Mouse (Mus musculus) MEL (cell line): ENCODE results near the gene Asrgl1. TPM values are rescaled to one million over a fixed set of nuclear protein-coding genes. Genes with fewer than 3 reads are reported as not detected.

Experiments
- DNase-seq: peaks from one replicate; pipeline ENCODE4 v3.0.0; 2011; ENCODE audit warnings: low read depth, low spot score
- H3K27ac ChIP-seq: 2 replicates; pipeline ENCODE4 v1.5.1; 2012; ENCODE audit warnings: low read depth, mild to moderate bottlenecking, control low read depth, low read length, moderate library complexity; ENCODE audit not compliant: control insufficient read depth
- H3K27me3 ChIP-seq, 2 experiments: fragments of 150-350 bp in 1 of 2; sonication (generic) in 1 of 2; 2 replicates each; pipeline ENCODE4 v1.6.1; 2012; ENCODE audit warnings: low read length in 2 of 2, mild to moderate bottlenecking in 2 of 2, improper control_type of control experiment in 1 of 2, moderate library complexity in 1 of 2; ENCODE audit not compliant: insufficient read depth in 2 of 2, control insufficient read depth in 1 of 2
- H3K36me3 ChIP-seq, 2 experiments: 2 replicates each; pipeline ENCODE4 v1.6.1; 2012 to 2014; ENCODE audit warnings: low read length in 2 of 2, improper control_type of control experiment in 1 of 2, inconsistent platforms in 1 of 2, mild to moderate bottlenecking in 1 of 2; ENCODE audit not compliant: insufficient read depth in 2 of 2, control insufficient read depth in 1 of 2
- H3K4me1 ChIP-seq, 2 experiments: fragments of 150-350 bp in 1 of 2; sonication (generic) in 1 of 2; 2 replicates each; pipeline ENCODE4 v1.6.1; 2012; ENCODE audit warnings: low read length in 2 of 2, improper control_type of control experiment in 1 of 2, mild to moderate bottlenecking in 1 of 2; ENCODE audit not compliant: insufficient read depth in 2 of 2, control insufficient read depth in 1 of 2
- H3K4me3 ChIP-seq, 2 experiments: fragments of 150-350 bp in 1 of 2; sonication (generic) in 1 of 2; 2 replicates each; pipeline ENCODE4 v1.5.1; 2012; ENCODE audit warnings: low read depth in 2 of 2, low read length in 2 of 2, mild to moderate bottlenecking in 2 of 2, moderate library complexity in 2 of 2, control low read depth in 1 of 2, improper control_type of control experiment in 1 of 2; ENCODE audit not compliant: control insufficient read depth in 1 of 2, insufficient read depth in 1 of 2
- H3K79me2 ChIP-seq: 2 replicates; pipeline ENCODE4 v1.6.1; 2012; ENCODE audit warnings: mild to moderate bottlenecking, low read length, moderate library complexity; ENCODE audit not compliant: control insufficient read depth, poor library complexity, insufficient read depth
- H3K9ac ChIP-seq: 2 replicates; pipeline ENCODE4 v1.6.1; 2012; ENCODE audit warnings: low read depth, mild to moderate bottlenecking, control low read depth, low read length, moderate library complexity; ENCODE audit not compliant: control insufficient read depth, poor library complexity, severe bottlenecking
- H3K9me3 ChIP-seq: fragments of 150-350 bp; sonication (generic); replicated peaks from 2 replicates; pipeline ENCODE4 v1.6.1; 2012; ENCODE audit warnings: mild to moderate bottlenecking, low read length, improper control_type of control experiment, moderate library complexity; ENCODE audit not compliant: insufficient read depth
- CHD1 ChIP-seq: IDR thresholded peaks from 2 replicates; pipeline ENCODE4 v1.6.1; 2012; ENCODE audit warnings: low read depth, mild to moderate bottlenecking, inconsistent platforms, low read length, improper control_type of control experiment
- CTCF ChIP-seq, 3 experiments: IDR thresholded peaks in 2 of 3; conservative IDR thresholded peaks in 1 of 3; 2 replicates each; pipeline ENCODE4 v1.5.1; 2011 to 2012; ENCODE audit warnings: low read length in 3 of 3, low read depth in 2 of 3, mild to moderate bottlenecking in 2 of 3, improper control_type of control experiment in 1 of 3, inconsistent platforms in 1 of 3, mixed read lengths in 1 of 3, moderate library complexity in 1 of 3; ENCODE audit not compliant: control insufficient read depth in 1 of 3, insufficient read depth in 1 of 3, poor library complexity in 1 of 3, severe bottlenecking in 1 of 3
- E2F4 ChIP-seq: IDR thresholded peaks from 2 replicates; pipeline ENCODE4 v1.6.1; 2011; ENCODE audit warnings: low read depth, low read length, improper control_type of control experiment, borderline replicate concordance
- EP300 ChIP-seq, 2 experiments: IDR thresholded peaks; 2 replicates each; pipeline ENCODE4 v1.6.1; 2011; ENCODE audit warnings: improper control_type of control experiment in 2 of 2, low read length in 2 of 2, low read depth in 1 of 2, mild to moderate bottlenecking in 1 of 2
- ETS1 ChIP-seq: IDR thresholded peaks from 2 replicates; pipeline ENCODE4 v1.6.1; 2012; ENCODE audit warnings: low read depth, mild to moderate bottlenecking, inconsistent platforms, low read length, improper control_type of control experiment, moderate library complexity
- GATA1 ChIP-seq: IDR thresholded peaks from 2 replicates; pipeline ENCODE4 v1.6.1; 2011; ENCODE audit warnings: low read depth, low read length, improper control_type of control experiment
- KAT2A ChIP-seq: conservative IDR thresholded peaks from 2 replicates; pipeline ENCODE4 v1.6.1; 2012; ENCODE audit warnings: low read depth, low read length, improper control_type of control experiment, inconsistent platforms
- MAFK ChIP-seq: IDR thresholded peaks from 2 replicates; pipeline ENCODE4 v1.6.1; 2011; ENCODE audit warnings: low read depth, mild to moderate bottlenecking, low read length, improper control_type of control experiment, borderline replicate concordance
- MEF2A ChIP-seq: IDR thresholded peaks from 2 replicates; pipeline ENCODE4 v1.6.1; 2014; ENCODE audit warnings: low read depth, mild to moderate bottlenecking, inconsistent platforms, low read length, improper control_type of control experiment; ENCODE audit not compliant: poor library complexity, insufficient replicate concordance, severe bottlenecking; ENCODE audit errors: extremely low read depth
- MYB ChIP-seq: IDR thresholded peaks from 2 replicates; pipeline ENCODE4 v1.6.1; 2011; ENCODE audit warnings: mild to moderate bottlenecking, low read depth, low read length, improper control_type of control experiment
- MYC ChIP-seq: IDR thresholded peaks from 2 replicates; pipeline ENCODE4 v1.6.1; 2011; ENCODE audit warnings: low read depth, mild to moderate bottlenecking, low read length, improper control_type of control experiment, moderate library complexity
- NRF1 ChIP-seq: IDR thresholded peaks from 2 replicates; pipeline ENCODE4 v1.6.1; 2014; ENCODE audit warnings: low read depth, mild to moderate bottlenecking, inconsistent platforms, low read length, improper control_type of control experiment, moderate library complexity; ENCODE audit not compliant: poor library complexity, insufficient read depth, severe bottlenecking
- POLR2A ChIP-seq, 2 experiments: IDR thresholded peaks; 2 replicates each; pipeline ENCODE4 v1.6.1; 2011 to 2012; ENCODE audit warnings: low read length in 2 of 2, mild to moderate bottlenecking in 2 of 2, control low read depth in 1 of 2, improper control_type of control experiment in 1 of 2, low read depth in 1 of 2, moderate library complexity in 1 of 2; ENCODE audit not compliant: control insufficient read depth in 1 of 2, insufficient read depth in 1 of 2, poor library complexity in 1 of 2
- POLR2AphosphoS2 ChIP-seq: IDR thresholded peaks from 2 replicates; pipeline ENCODE4 v1.6.1; 2011; ENCODE audit warnings: low read length, improper control_type of control experiment
- POLR2AphosphoS5 ChIP-seq: IDR thresholded peaks from 2 replicates; pipeline ENCODE4 v1.6.1; 2012; ENCODE audit warnings: low read depth, borderline replicate concordance, mild to moderate bottlenecking, inconsistent platforms, low read length, moderate library complexity, mixed read lengths
- SIN3A ChIP-seq: IDR thresholded peaks from 2 replicates; pipeline ENCODE4 v1.6.1; 2012; ENCODE audit warnings: low read length, improper control_type of control experiment, inconsistent platforms
- SMC3 ChIP-seq: IDR thresholded peaks from 2 replicates; pipeline ENCODE4 v1.6.1; 2011; ENCODE audit warnings: low read depth, low read length, improper control_type of control experiment
- TBP ChIP-seq: IDR thresholded peaks from 2 replicates; pipeline ENCODE4 v1.8.0; 2011; ENCODE audit warnings: low read depth, low read length, improper control_type of control experiment
- UBTF ChIP-seq: IDR thresholded peaks from 2 replicates; pipeline ENCODE4 v1.6.1; 2012; ENCODE audit warnings: low read depth, mild to moderate bottlenecking, inconsistent platforms, low read length, improper control_type of control experiment, moderate library complexity, borderline replicate concordance; ENCODE audit not compliant: insufficient read depth
- USF1 ChIP-seq: IDR thresholded peaks from 2 replicates; pipeline ENCODE4 v1.6.1; 2014; ENCODE audit warnings: low read depth, mild to moderate bottlenecking, inconsistent platforms, low read length, improper control_type of control experiment, moderate library complexity
- USF2 ChIP-seq, 2 experiments: IDR thresholded peaks; 2 replicates each; pipeline ENCODE4 v1.6.1; 2011 to 2012; ENCODE audit warnings: improper control_type of control experiment in 2 of 2, low read length in 2 of 2, borderline replicate concordance in 1 of 2, inconsistent platforms in 1 of 2, low read depth in 1 of 2, mild to moderate bottlenecking in 1 of 2; ENCODE audit not compliant: insufficient read depth in 1 of 2
- ZKSCAN1 ChIP-seq: IDR thresholded peaks from 2 replicates; pipeline ENCODE4 v1.6.1; 2012; ENCODE audit warnings: low read depth, mild to moderate bottlenecking, inconsistent platforms, low read length, improper control_type of control experiment, moderate library complexity
- ZMIZ1 ChIP-seq: IDR thresholded peaks from 2 replicates; pipeline ENCODE4 v1.6.1; 2012; ENCODE audit warnings: low read depth, mild to moderate bottlenecking, inconsistent platforms, low read length, improper control_type of control experiment, moderate library complexity
- ZNF384 ChIP-seq: IDR thresholded peaks from 2 replicates; pipeline ENCODE4 v1.6.1; 2012; ENCODE audit warnings: low read depth, mild to moderate bottlenecking, inconsistent platforms, low read length, improper control_type of control experiment
- polyA plus RNA-seq, 2 experiments: library from polyadenylated mRNA; stranded (reverse) in 1 of 2; unstranded in 1 of 2; fragments of >175 nt in 1 of 2; fragments of >200 nt in 1 of 2; gene quantifications; 2 replicates each; pipeline versions ENCODE4 v1.2.1 to v1.2.4; 2012; ENCODE audit warnings: low replicate concordance in 2 of 2, low read depth in 1 of 2; ENCODE audit not compliant: insufficient read length in 2 of 2, insufficient read depth in 1 of 2, missing spikeins in 1 of 2
- total RNA-seq: library from RNA; depleted of rRNA; stranded (reverse); fragments of 300-350 nt; gene quantifications from 2 replicates; pipeline ENCODE4 v1.2.3, GENCODE M21; 2012

Gene Asrgl1
- total and polyA plus RNA-seq, 3 experiments = 24.5 to 63.9 TPM; not detected in 1

DNA sequence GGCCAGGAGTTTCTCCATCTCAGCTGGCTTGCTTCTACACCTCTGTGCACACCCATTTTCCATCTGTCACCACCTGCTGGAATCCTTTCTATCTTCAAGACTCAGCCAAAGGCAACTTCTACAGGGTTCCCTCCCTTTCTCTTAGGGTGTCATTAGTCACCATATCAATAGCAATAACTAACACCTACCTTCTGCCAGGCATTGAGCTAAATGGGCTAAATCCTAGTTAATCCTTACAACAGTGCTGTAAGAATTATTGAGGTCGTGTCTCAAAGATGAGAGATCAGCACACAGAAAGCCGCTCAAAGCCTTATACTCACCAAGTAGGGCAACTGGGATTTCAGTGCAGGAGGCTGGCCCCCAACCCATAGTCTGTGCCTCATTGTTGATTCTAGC is 34.4 kb downstream of the Asrgl1 start:
- Histone ChIP-seq H3K9ac (no peak overlapping the region), H3K4me3 (no peak overlapping the region), H3K27ac (no peak overlapping the region), H3K79me2 (no peaks in the 10 kb centered on the region)
- no peak for DNase-seq
- TF ChIP-seq MEF2A = no peak
- TF ChIP-seq, all 39 proteins: peak for 0
- Histone ChIP-seq H3K27me3 (peaks cover 0 to 4% of the 10 kb centered on the region in 2 experiments; a peak in 2 of 4 replicates), H3K4me1 (no peaks in the 10 kb centered on the region), H3K9me3 (no peaks in the 10 kb centered on the region), H3K36me3 (no peaks in the 10 kb centered on the region)

DNA sequence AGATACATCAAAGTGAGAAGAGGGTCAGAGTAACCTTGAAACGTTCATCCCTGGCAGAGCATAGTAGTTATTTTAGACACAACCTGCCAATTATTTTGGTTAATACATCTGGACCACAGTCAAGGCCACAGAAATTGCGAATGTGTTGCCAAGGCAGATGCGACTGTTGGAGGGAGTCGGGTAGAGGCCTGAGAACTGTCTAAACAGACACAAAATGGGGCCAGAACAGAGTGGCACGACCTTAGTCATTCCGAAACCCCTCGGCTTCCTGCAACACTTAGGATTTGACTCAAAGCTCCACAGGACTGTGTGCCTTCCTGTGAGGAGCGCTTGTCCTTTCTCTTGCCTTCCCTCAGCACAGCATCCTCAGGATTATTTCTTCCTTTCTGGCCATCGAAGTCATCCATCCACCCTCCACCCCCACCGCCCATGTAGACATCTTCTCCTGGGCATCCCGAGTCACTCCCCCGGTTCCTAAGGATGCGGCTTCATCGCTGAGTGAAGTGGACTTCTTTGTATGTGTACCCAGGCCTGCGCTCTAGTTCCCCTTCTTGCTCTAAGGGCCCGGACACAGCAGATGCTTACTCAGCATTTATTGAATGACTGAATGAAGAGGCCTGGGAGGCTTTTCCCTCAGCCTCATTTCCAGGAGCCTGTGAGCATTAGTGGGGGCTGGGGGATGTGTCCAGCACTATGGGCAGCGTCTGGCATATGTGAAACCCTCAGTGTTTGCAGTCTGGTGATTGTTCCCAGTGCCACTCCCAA is 35.0 kb downstream of the Asrgl1 start:
- Histone ChIP-seq H3K9ac (no peak overlapping the region), H3K79me2 (no peaks in the 10 kb centered on the region), H3K27ac (no peak overlapping the region), H3K4me1 (no peaks in the 10 kb centered on the region), H3K27me3 (peaks cover 0 to 4% of the 10 kb centered on the region in 2 experiments; a peak in 2 of 4 replicates), H3K36me3 (no peaks in the 10 kb centered on the region), H3K4me3 (no peak overlapping the region), H3K9me3 (no peaks in the 10 kb centered on the region)
- DNase-seq = no peak
- TF ChIP-seq UBTF = no peak
- TF ChIP-seq USF1 = no peak
- TF ChIP-seq SMC3 = no peak
- TF ChIP-seq USF2 (IDR thresholded peaks at IDR 0.05; ENCODE audit: borderline replicate concordance in 1 of 2, insufficient read depth in 1 of 2, low read depth in 1 of 2, low read length in 2 of 2) = no peak
- peak; percentile 84 for TF ChIP-seq MAFK

GRCm38 (mm10) chr19:9099751-9100150 is 35.7 kb downstream of the Asrgl1 start:
- no peaks in the 10 kb centered on the region for H3K4me1 ChIP-seq
- no peak for DNase-seq
- H3K36me3 ChIP-seq = no peaks in the 10 kb centered on the region
- no peak overlapping the region for H3K4me3 ChIP-seq
- no peaks in the 10 kb centered on the region for H3K79me2 ChIP-seq
- H3K27me3 ChIP-seq = peaks cover 0 to 4% of the 10 kb centered on the region in 2 experiments; a peak in 2 of 4 replicates
- TF ChIP-seq GATA1 (no peak), POLR2AphosphoS2 (no peak), ETS1 (no peak), SIN3A (no peak), MYB (no peak), POLR2A (IDR thresholded peaks at IDR 0.05; ENCODE audit: control insufficient read depth in 1 of 2, insufficient read depth in 1 of 2, low read depth in 1 of 2, low read length in 2 of 2, poor library complexity in 1 of 2) (no peak), MYC (no peak), SMC3 (no peak), CHD1 (no peak), KAT2A (no peak), ZMIZ1 (no peak), EP300 (IDR thresholded peaks at IDR 0.05; ENCODE audit: low read depth in 1 of 2, low read length in 2 of 2) (no peak), E2F4 (no peak), ZKSCAN1 (no peak), TBP (no peak), ZNF384 (no peak), POLR2AphosphoS5 (no peak), CTCF (IDR thresholded peaks at IDR 0.05 in 2 of 3, conservative IDR thresholded peaks at IDR 0.05 in 1 of 3; ENCODE audit: control insufficient read depth in 1 of 3, insufficient read depth in 1 of 3, low read depth in 2 of 3, low read length in 3 of 3, poor library complexity in 1 of 3, severe bottlenecking in 1 of 3) (no peak), NRF1 (no peak)
- no peak overlapping the region for H3K27ac ChIP-seq
- no peaks in the 10 kb centered on the region for H3K9me3 ChIP-seq
- no peak overlapping the region for H3K9ac ChIP-seq
